Mouse (Mus musculus) lung, embryonic 15.5 days (tissue): ENCODE measurements around the gene Armc2. TPM values are rescaled to one million over a fixed set of nuclear protein-coding genes. Genes with fewer than 3 reads are reported as not detected.

Source experiments
- ATAC-seq: fragments of 200-750 bp; cut with Nextera tagmentation; 2 replicates; pipeline ENCODE4 v1.8.0; 2017; ENCODE audit warnings: moderate number of reproducible peaks, borderline replicate concordance; ENCODE audit not compliant: low FRiP score, low TSS enrichment; ENCODE audit errors: extremely low read depth
- H3K27ac ChIP-seq: fragments of 300-500 bp; sonication (generic); 2 replicates; pipeline ENCODE4 v1.5.1; 2015; ENCODE audit warnings: moderate library complexity, mild to moderate bottlenecking, inconsistent platforms
- H3K27me3 ChIP-seq: fragments of 300-500 bp; sonication (generic); 2 replicates; pipeline ENCODE4 v1.6.1; 2015; ENCODE audit warnings: inconsistent platforms
- H3K36me3 ChIP-seq: fragments of 300-500 bp; sonication (generic); 2 replicates; pipeline ENCODE4 v1.6.1; 2015; ENCODE audit warnings: inconsistent platforms
- H3K4me1 ChIP-seq: fragments of 300-500 bp; sonication (generic); 2 replicates; pipeline ENCODE4 v1.6.1; 2015; ENCODE audit warnings: inconsistent platforms
- H3K4me2 ChIP-seq: fragments of 300-500 bp; sonication (generic); 2 replicates; pipeline ENCODE4 v1.6.1; 2015; ENCODE audit warnings: inconsistent platforms, mild to moderate bottlenecking, moderate library complexity
- H3K4me3 ChIP-seq: fragments of 300-500 bp; sonication (generic); 2 replicates; pipeline ENCODE4 v1.5.1; 2015; ENCODE audit warnings: mild to moderate bottlenecking, inconsistent platforms
- H3K9ac ChIP-seq: fragments of 300-500 bp; sonication (generic); 2 replicates; pipeline ENCODE4 v1.6.1; 2015; ENCODE audit warnings: inconsistent platforms
- H3K9me3 ChIP-seq: fragments of 300-500 bp; sonication (generic); 2 replicates; pipeline ENCODE4 v1.6.1; 2016; ENCODE audit warnings: inconsistent platforms
- WGBS: fragments of 180-500 bp; shearing (Covaris S2); methylation state at CpG from one replicate; pipeline ENCODE4 v1.1.7; 2015; 5-methylcytosine and 5-hydroxymethylcytosine counted together
- polyA plus RNA-seq: library from polyadenylated mRNA; unstranded; fragments of >200 nt; fragmentation: Nextera tagmentation; extraction: Ambion mirVana; gene quantifications from 2 replicates; pipeline ENCODE4 v1.2.1, GENCODE M21; 2015

Armc2 gene
- polyA plus RNA-seq, 1 experiment from 2014 or later: 1.8 TPM

DNA sequence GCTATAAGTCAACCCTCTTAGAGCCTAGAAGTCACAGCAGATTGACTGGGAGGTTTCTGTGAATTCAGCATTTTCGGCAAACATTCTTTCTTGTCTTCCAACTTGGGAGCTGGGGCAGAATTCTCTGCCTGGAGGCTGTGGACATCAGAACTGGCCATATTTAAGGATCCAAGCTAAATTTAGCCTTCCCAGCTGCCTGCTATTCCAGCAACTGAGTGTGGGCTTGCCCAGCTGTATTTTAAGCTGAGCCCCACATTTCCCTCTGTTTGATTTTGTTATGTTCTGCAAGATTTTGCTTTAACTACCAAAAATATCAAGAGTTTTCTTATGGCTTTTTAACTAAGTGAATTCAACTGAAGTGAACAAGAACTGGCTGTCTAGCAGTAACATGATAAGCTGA lies 24.6 kb upstream of the Armc2 start:
- Histone ChIP-seq H3K27me3 (no peaks in the 10 kb centered on the region), H3K27ac (no peak overlapping the region), H3K9ac (no peak overlapping the region), H3K36me3 (no peaks in the 10 kb centered on the region), H3K4me1 (no peaks in the 10 kb centered on the region), H3K4me3 (no peak overlapping the region), H3K4me2 (no peak overlapping the region), H3K9me3 (no peaks in the 10 kb centered on the region)
- WGBS: 66% methylated on average over 1 of the region's 1 CpGs
- no peak for ATAC-seq

DNA sequence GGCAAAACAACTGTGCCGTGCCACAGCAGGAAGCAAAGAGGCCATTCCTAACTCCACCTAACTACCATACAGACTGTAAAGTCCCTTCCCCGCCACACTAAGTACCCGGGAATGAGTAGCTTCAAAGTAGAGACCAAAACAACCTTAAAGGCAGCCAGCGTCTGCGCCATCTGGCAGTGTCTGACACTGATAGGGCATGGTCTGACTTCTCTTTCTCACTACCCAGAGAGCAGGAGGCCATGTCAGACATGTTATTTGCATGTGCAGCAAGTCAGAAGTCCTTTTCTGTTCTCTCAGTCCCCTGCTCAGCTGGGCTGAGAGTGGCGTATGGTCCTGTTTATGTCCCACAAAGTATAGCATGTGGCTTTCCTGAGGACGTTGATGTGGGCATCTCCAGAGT lies 23.8 kb upstream of the Armc2 start:
- ATAC-seq: no peak
- Histone ChIP-seq H3K36me3 (no peaks in the 10 kb centered on the region), H3K27me3 (no peaks in the 10 kb centered on the region), H3K9ac (no peak overlapping the region), H3K4me2 (no peak overlapping the region), H3K27ac (no peak overlapping the region), H3K4me3 (no peak overlapping the region), H3K4me1 (peaks cover 7% of the 10 kb centered on the region; the same call in 1 of the 2 replicates), H3K9me3 (no peaks in the 10 kb centered on the region)
- 66% methylated on average over 7 of the region's 7 CpGs for WGBS

DNA sequence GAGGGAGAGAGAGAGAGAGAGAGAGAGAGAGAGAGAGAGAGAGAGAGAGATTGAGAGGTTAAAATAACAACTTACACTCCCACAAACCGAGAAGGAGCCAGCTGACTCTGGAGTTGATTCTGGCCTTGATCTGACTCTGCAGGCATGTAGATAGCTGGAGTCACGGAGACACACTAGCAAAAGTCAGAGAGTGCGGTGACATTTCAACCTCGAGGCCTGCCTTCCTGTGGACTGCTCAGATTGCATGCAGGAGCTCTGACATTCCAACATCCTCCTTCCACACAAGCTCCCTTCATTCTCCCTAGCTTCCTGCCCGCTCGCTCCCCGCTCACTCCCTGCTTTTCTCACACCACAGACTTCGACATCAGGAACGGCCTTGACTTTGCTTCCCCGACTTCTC lies 20.3 kb upstream of the Armc2 start:
- 34% methylated on average over 10 of the region's 10 CpGs for WGBS
- no peak for ATAC-seq
- Histone ChIP-seq H3K4me3 (no peak overlapping the region), H3K4me2 (no peak overlapping the region), H3K4me1 (peaks cover 11% of the 10 kb centered on the region; the same call in 1 of the 2 replicates), H3K36me3 (no peaks in the 10 kb centered on the region), H3K9ac (no peak overlapping the region), H3K27ac (no peak overlapping the region), H3K9me3 (no peaks in the 10 kb centered on the region), H3K27me3 (no peaks in the 10 kb centered on the region)

GRCm38 (mm10) chr10:42037301-42037870 lies 19.1 kb upstream of the Armc2 start:
- WGBS: 28% methylated on average over 7 of the region's 7 CpGs
- no peak for ATAC-seq
- no peak overlapping the region for H3K27ac ChIP-seq

DNA sequence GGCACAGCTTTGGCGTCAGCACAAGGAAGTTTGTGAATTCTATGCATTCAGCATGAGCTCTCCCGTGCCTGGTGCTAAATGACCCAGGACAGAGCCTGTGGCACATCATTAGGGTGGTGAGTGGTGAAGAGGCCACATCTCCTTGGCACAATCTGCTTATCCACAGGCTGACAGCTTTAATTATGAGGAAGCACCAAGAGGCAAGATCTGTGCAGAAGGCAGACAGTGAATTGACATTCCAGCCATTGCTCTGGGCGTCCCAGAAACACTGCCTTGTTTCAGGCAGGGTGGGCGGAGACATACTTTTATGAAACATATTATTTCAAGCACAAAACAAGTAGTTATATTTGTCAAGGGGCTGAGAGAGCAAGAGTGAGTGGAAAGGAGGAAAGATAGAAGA lies 18.6 kb upstream of the Armc2 start:
- Histone ChIP-seq H3K4me1 (peaks cover 11% of the 10 kb centered on the region; the same call in 1 of the 2 replicates), H3K4me2 (no peak overlapping the region), H3K4me3 (no peak overlapping the region), H3K27ac (no peak overlapping the region), H3K9ac (no peak overlapping the region), H3K27me3 (no peaks in the 10 kb centered on the region), H3K36me3 (no peaks in the 10 kb centered on the region), H3K9me3 (no peaks in the 10 kb centered on the region)
- ATAC-seq: no peak
- 34% methylated on average over 4 of the region's 4 CpGs for WGBS

More at GRCm38 (mm10) chr10:42037301-42037870, 19.1 kb upstream of the Armc2 start:
- H3K4me3 ChIP-seq: no peak overlapping the region
- H3K9me3 ChIP-seq: no peaks in the 10 kb centered on the region
- H3K36me3 ChIP-seq: no peaks in the 10 kb centered on the region
- no peaks in the 10 kb centered on the region for H3K27me3 ChIP-seq
- no peak overlapping the region for H3K9ac ChIP-seq
- H3K4me1 ChIP-seq: peaks cover 11% of the 10 kb centered on the region; the same call in 1 of the 2 replicates
- no peak overlapping the region for H3K4me2 ChIP-seq

- ATAC-seq: no peak
- no peak overlapping the region for H3K4me2 ChIP-seq
- no peak overlapping the region for H3K9ac ChIP-seq
- WGBS: 83% methylated on average over 3 of the region's 3 CpGs
- H3K4me1 ChIP-seq: peaks cover 17% of the 10 kb centered on the region
- no peak overlapping the region for H3K4me3 ChIP-seq
- no peaks in the 10 kb centered on the region for H3K27me3 ChIP-seq
- H3K27ac ChIP-seq: no peak overlapping the region
- H3K36me3 ChIP-seq: no peaks in the 10 kb centered on the region
- no peaks in the 10 kb centered on the region for H3K9me3 ChIP-seq
Observed at GRCm38 (mm10) chr10:42033571-42033970, 15.3 kb upstream of the Armc2 start.

DNA sequence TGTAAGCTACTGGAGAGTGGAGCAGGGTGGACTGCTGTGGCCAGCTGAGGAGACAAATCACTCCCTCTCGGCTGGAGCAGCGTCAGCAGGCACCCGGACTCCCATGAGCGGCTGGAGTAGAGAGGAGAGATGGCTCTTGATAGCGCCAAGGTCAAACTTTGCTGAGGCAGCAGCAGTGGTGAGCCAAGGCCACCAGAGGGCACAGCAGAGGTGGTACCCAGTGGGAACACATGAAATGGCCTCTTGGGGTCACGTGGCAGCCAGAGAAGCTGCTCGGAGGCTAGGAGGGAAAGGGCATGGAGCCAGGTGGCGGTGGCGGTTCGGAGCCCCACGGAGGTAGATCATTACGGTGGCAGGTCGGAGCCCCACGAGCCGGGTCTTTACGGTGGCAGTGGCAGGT lies 12.8 kb upstream of the Armc2 start:
- H3K4me2 ChIP-seq: peak overlapping the region; percentile 46
- peaks cover 18% of the 10 kb centered on the region for H3K4me1 ChIP-seq
- H3K36me3 ChIP-seq: no peaks in the 10 kb centered on the region
- H3K27ac ChIP-seq: no peak overlapping the region
- 18% methylated on average over 16 of the region's 16 CpGs for WGBS
- H3K27me3 ChIP-seq: peaks cover 4% of the 10 kb centered on the region; the same call in 1 of the 2 replicates
- ATAC-seq: peak; percentile 40; the same call in 1 of the 2 replicates
- no peak overlapping the region for H3K9ac ChIP-seq
- H3K9me3 ChIP-seq: no peaks in the 10 kb centered on the region
- no peak overlapping the region for H3K4me3 ChIP-seq

- Histone ChIP-seq H3K27me3 (peaks cover 4% of the 10 kb centered on the region; the same call in 1 of the 2 replicates), H3K36me3 (no peaks in the 10 kb centered on the region), H3K4me3 (no peak overlapping the region), H3K4me2 (no peak overlapping the region), H3K9me3 (no peaks in the 10 kb centered on the region), H3K27ac (no peak overlapping the region), H3K4me1 (peaks cover 18% of the 10 kb centered on the region), H3K9ac (no peak overlapping the region)
- no peak for ATAC-seq
- 68% methylated on average over 5 of the region's 5 CpGs for WGBS
Observed at GRCm38 (mm10) chr10:42029502-42029901, 11.3 kb upstream of the Armc2 start.

DNA sequence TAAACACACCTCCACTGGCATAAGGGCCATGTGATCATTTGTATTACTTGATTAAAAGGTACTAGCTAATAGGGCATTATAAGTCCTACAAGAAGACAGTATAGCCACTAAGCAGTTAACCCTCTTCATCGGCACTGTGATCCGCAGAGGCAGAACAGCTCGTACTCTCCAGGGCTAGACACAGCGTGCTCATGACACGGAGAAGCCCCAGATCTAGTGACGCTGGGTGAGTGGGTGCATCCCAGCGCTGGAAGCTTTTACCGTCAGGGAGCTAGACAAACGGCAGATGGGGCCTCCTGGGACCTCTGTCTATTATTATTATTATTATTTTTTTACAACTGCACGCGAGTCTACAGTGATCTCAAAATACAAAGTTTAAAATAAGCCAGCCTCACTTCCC lies 9.1 kb upstream of the Armc2 start:
- 40% methylated on average over 11 of the region's 11 CpGs for WGBS
- no peaks in the 10 kb centered on the region for H3K9me3 ChIP-seq
- peak overlapping the region; percentile 33 for H3K4me2 ChIP-seq
- H3K27ac ChIP-seq: no peak overlapping the region
- no peak overlapping the region for H3K9ac ChIP-seq
- no peak overlapping the region for H3K4me3 ChIP-seq
- no peak for ATAC-seq
- peaks cover 18% of the 10 kb centered on the region for H3K4me1 ChIP-seq
- H3K27me3 ChIP-seq: peaks cover 4% of the 10 kb centered on the region; the same call in 1 of the 2 replicates
- no peaks in the 10 kb centered on the region for H3K36me3 ChIP-seq

GRCm38 (mm10) chr10:42024406-42024805 lies 6.2 kb upstream of the Armc2 start:
- H3K27ac ChIP-seq: no peak overlapping the region
- 57% methylated on average over 6 of the region's 6 CpGs for WGBS
- no peak overlapping the region for H3K9ac ChIP-seq
- H3K9me3 ChIP-seq: no peaks in the 10 kb centered on the region
- peaks cover 12% of the 10 kb centered on the region for H3K4me1 ChIP-seq
- H3K4me3 ChIP-seq: no peak overlapping the region
- no peak for ATAC-seq
- H3K4me2 ChIP-seq: no peak overlapping the region
- H3K27me3 ChIP-seq: peaks cover 4% of the 10 kb centered on the region; the same call in 1 of the 2 replicates
- H3K36me3 ChIP-seq: no peaks in the 10 kb centered on the region

DNA sequence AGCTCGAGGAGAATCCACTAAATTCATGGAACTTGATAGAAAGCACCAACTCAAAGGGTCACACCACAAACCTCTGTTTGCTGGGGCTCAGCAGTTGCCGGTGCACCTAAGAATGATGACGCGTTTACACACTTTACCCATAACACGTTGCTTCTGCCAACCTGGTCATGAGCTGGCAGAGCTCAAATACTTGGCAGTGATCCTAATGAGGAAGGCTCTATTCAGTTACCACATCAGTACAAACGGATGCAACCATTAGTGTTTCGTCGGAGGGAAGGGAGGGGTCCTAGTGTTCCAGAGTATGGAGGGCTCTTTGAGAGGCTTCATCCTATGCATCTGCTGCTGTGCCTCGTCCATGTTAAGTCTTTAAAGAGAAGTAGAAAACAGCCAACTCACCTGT lies 3.3 kb upstream of the Armc2 start:
- H3K4me3 ChIP-seq: no peak overlapping the region
- no peak overlapping the region for H3K9ac ChIP-seq
- no peak overlapping the region for H3K4me2 ChIP-seq
- H3K27me3 ChIP-seq: peaks cover 7% of the 10 kb centered on the region; the same call in 1 of the 2 replicates
- no peak for ATAC-seq
- peaks cover 8% of the 10 kb centered on the region for H3K4me1 ChIP-seq
- no peaks in the 10 kb centered on the region for H3K9me3 ChIP-seq
- 69% methylated on average over 9 of the region's 9 CpGs for WGBS
- H3K36me3 ChIP-seq: no peaks in the 10 kb centered on the region
- no peak overlapping the region for H3K27ac ChIP-seq

DNA sequence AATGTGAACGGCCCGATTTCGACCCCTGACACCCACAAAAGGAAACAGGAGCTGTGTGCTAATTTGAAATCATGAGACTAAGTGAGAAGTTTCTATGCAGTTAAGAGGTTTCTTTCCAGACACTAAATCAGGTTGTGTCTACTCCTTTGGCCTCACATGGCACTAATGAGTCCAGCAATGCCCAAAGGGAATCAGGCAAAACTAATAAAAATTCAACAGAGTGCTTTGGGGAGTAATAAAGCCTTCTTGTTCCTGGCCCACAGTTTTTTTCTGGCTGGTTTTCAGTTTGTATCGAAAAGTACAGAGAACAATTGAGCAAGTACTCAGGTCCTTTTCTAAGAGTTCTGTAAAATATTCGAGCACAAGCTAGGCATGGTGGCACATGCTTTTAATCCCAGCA lies 4.2 kb downstream of the Armc2 start:
- H3K27ac ChIP-seq: no peak overlapping the region
- no peak overlapping the region for H3K4me2 ChIP-seq
- H3K9ac ChIP-seq: no peak overlapping the region
- peaks cover 8% of the 10 kb centered on the region for H3K4me1 ChIP-seq
- no peaks in the 10 kb centered on the region for H3K36me3 ChIP-seq
- peaks cover 7% of the 10 kb centered on the region; the same call in 1 of the 2 replicates for H3K27me3 ChIP-seq
- no peak for ATAC-seq
- H3K4me3 ChIP-seq: no peak overlapping the region
- WGBS: 77% methylated on average over 5 of the region's 5 CpGs
- H3K9me3 ChIP-seq: no peaks in the 10 kb centered on the region
